Mouse (Mus musculus): Measurements from ENCODE around the gene Isy1.
"Not testable (repeated sequence)": the region's sequence is repeated elsewhere in the genome, so short reads cannot be mapped to it uniquely, and the experiment has no call there.

Gene Isy1

DNA sequence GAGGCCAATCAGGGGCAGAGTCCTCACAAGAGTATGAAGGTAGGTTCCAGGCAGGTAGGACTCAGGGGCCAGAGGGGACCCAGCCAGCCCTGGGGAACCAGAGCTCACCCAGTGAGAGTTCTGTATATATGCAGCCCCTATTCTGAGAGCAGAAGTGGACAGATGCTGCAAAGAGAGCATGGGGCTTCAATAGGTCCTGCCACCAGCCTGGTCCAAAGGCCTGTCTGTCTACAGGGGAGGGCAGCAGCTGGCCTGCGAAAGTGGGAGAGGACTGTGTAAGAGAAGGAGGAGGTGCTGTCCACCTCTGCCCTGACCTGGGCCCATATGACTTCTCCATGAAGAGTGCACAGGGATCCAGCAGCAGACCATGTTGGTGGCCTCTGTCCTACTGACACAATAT is 61.9 kb downstream of the Isy1 start:
- DNase-seq, result no peak

DNA sequence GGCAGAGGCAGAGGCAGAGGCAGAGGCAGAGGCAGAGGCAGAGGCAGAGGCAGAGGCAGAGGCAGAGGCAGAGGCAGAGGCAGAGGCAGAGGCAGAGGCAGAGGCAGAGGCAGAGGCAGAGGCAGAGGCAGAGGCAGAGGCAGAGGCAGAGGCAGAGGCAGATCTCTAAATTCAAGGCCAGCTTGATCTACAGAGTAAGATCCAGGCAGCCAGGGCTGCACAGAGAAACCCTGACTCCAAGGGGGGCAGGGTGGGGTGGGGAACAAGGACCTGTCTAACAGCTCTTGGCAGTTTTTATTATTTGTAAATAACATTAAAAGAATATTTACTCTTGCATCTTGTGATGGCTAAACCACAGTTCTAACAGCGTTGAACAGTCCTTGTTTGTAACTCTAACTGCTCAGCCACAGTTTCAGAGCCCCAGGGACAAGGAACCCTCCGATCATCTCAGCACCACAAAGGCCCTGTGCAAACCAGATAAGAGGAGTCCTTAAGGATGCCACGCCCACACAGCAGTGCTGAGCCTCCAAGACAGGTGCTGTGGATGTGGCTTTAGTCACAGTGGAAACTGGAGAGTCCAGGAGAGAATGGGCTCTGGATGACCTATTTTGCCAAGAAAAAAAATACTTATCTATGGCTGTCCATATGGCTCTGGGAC is 62.9 kb downstream of the Isy1 start:
- no peak for DNase-seq

DNA sequence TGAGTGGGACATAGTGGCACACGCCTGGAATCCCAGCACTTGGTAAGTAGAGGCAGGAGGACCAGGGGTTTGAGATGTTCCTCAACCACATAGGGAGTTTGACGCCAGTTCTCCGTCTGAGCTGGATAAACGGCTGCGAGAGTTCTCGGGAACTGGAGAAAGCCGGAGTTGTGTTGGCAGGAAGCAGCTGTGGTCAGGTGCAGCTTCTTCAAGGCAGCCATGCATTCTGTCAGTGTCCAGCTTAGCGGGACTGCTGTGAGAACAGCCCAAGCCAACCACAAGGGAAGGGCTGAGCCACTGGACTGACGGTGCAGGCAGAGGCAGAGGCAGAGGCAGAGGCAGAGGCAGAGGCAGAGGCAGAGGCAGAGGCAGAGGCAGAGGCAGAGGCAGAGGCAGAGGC is 63.7 kb downstream of the Isy1 start:
- DNase-seq, result no peak

DNA sequence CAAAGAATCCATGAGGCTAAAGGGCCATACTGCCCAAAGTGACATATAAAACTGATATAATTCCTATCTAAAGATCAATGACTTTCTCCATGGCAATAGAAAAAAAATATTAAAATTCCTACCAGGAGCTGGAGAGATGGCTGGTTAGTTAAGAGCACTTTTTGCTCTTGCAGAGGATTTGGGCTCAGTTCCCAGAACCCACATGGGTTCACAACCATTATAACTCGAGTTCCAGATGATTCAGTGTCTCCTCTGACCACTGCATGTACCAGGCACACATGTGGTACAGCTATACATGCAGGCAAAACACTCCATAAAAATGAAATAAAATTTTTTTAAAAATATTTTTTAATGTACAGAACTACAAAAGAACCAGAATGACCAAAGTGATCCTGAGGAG is 64.1 kb downstream of the Isy1 start:
- no peak for DNase-seq

DNA sequence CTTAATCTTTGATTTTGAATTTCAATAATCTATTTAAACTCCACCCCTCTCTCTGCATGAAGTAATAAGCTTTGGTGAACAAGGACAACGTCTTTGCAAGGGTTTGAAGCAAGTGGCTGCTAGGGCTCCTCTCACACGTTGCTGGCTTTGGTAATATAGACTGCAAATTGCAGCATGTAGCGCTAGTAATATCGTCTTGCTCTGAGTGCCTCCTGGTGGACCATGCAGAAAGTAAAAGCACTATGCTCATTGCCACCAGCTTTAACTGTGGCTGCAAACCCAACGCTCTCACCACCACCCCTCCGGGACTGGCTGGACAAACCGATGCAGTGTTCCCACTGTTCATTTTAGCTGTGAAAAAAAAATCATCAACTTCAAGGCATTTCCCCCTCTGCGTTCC is 68.0 kb downstream of the Isy1 start:
- DNase-seq, result no peak

DNA sequence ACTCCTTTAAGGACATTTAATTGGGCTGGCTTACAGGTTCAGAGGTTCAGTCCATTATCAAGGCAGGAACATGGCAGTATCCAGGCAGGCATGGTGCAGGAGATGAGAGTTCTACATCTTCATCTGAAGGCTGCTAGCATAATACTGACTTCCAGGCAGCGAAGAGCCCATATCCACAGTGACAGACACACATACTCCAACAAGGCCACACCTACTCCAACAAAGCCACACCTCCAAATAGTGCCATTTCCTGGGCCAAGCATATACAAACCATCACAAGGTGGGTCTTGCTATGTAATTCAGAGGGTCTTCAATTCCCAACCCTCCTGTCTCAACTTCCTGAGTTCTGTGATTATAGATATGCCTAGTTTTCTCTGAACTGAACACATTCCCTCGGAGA is 74.3 kb downstream of the Isy1 start:
- DNase-seq, result not testable (repeated sequence)
